Mouse (Mus musculus) R1 (cell line): ENCODE measurements around the gene Gm42791.

Source experiments
- DNase-seq: peaks from one replicate; pipeline ENCODE4 v3.0.0-alpha.2; 2018; ENCODE audit warnings: low read depth, low spot score

The Gm42791 gene

DNA sequence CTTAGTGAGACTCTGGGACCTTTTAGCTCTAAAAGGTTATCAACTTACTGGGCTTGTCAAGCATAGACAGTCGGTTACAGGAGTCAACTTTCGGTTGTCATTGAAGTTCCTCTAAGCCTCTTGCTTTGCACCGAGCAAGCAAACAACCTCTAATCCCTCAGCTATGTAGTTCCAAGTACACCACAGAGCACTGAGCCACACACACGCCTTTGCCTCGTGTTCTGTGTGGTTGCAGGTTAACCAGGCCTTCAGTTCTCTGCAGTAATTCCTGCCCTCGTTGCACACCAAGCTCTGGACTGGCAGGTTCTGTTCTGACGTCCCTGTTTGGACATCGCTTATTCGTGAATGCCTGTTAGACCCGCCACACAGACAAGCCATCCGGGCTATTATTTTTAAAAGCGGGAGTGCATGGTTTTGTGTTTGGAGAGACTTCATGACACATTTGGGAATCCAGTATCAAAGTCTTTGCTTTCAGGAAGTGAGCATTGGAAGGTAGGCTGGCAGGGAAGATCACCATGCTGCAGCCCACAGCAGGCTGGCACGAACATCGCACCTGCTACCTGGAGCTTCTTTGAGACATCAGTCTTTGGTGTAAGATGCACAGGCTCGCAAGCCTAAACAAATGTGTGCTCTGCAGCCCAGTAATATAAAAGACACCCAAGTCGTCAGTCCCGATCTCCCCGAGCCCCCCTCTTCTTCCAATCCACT, 16.3 kb downstream of the Gm42791 start:
- no peak for DNase-seq

DNA sequence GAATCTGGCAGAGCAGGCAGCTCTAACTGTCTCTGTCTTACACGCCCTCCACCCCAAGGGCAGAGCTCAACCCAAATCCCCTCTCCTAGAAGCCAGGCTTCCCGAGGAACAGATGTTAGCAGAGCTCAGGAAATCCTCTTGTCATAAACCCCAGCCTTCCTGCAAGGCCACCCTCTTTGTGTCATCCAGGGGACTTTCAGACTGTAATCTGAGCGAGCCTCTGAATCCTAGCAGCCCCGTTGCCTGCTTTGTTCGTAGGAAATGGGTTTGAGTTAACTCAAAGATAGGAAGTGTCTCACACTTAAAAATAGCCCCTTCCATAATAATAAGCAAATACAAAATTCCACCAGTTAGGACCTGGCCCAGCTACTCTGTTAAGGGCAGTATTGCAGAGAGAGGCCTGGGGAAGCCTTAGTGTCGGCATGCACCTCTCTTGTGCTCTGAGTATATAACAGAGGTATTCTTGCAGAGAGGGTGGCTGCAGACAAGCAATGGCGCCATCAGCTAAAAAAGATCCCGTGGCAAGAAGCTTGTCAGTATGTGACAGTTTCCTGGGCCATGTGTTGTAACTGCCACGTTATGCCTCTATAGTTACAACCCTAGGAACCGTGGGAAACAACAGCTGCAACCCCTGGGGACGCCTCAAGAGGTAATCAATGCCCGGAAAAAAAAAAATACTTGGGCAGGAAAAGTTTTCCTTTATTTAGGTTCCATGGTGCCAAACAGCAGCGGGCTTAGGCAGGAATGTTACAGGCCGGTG, 17.1 kb downstream of the Gm42791 start:
- DNase-seq: no peak

DNA sequence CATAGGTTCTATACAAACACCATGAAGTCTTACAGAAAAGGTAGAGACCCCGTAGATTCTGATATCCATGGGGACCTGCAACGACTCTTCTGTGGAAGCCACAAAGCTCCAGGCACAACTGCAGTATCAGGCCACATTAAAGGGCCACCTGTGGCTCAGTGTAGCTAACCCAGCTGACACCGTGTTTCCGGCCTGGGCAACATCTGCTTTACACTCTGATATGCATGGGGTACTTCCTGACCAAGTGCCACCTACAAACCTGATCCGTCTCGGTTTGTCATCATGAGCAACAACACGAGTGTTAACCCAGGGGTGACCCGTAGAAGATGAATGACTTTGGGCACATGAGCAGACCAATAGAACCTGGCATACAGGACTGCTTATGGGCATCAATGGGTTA, 18.1 kb downstream of the Gm42791 start:
- DNase-seq: no peak

DNA sequence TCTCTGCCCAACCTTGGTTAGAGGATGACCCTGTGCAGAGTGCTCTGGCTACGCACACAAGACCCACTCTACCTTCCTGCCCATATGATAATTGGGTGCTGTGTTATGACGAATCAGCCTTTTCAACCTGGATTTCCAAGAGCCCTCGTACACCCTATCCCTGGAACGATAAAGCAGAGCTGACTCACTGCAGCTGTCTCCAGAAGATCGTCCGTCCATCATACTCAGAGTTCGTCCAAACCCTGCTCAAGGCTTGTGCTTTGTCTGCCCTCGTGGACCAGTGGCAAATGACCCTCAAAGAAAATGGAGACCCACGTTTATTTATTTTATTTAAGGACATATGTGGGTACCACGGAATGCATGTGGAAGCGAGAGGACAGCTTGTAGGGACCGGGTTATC, 19.9 kb downstream of the Gm42791 start:
- no peak for DNase-seq

DNA sequence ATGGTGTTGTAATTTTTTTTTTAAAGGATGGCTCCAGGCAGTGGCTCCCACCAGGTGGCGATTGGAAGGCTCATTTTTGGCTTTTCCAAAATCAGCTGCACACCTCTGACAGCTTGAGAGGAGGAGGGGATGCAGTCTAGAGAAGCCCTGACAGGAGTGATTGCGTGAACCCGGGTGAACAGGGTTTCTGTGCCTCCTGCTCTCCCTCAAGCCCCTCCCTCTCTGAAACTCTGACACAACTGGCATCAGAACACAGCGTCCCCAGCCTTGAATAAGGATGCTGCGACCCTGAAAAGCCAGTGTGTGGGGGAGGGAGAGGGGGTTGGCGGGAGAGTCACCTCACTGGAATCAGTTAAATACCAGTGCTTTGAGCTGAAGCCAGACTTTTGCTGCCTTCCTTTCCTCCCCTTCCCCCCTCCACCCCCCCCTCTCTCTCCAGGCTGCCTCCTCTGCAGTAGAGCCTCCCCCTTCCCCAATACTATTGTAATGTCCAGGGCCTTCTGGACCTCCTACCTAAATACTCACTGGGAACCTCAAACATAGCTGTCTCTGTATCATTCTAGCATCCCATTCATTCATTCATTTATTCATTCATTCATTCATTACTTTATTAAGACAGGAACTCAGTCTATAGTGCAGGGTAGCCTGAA, 21.8 kb downstream of the Gm42791 start:
- no peak for DNase-seq

DNA sequence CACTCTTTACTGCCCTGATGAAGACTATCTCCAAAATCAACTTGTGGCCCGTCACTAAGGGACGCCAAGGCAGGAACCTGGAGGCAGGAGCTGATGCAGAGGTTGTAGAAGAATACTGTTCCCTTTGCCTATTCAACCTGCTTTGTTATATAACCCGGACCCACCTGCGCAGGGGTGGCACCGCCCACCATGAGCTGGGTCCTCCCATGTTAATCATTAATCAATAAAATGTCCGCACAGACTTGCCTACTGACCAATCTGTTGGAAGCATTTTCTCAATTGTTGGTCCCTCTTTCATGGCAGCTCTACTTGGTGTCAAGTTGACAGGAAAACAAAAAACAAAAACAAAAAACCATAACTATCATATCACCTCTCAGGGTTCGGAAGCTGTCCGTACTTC, 22.8 kb downstream of the Gm42791 start:
- DNase-seq: no peak

DNA sequence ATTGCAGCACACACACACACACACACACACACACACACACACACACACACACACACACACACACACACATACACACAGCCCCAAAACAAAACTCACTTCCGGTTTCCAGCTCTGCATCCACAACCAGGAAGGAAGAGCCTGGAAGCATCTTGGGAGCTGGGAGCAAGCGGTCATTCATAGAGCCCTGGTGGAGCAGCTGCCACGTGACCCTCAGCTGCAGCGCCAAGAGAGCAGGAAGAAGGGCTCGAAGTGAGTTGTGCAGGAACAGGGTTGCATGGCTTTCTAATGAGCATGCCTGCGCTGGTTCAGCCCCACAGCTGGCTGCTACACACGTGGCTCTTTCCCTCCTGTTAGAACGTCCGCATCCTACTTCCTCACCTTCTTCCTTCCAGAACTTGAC, 25.3 kb downstream of the Gm42791 start:
- peak; percentile 52 for DNase-seq

DNA sequence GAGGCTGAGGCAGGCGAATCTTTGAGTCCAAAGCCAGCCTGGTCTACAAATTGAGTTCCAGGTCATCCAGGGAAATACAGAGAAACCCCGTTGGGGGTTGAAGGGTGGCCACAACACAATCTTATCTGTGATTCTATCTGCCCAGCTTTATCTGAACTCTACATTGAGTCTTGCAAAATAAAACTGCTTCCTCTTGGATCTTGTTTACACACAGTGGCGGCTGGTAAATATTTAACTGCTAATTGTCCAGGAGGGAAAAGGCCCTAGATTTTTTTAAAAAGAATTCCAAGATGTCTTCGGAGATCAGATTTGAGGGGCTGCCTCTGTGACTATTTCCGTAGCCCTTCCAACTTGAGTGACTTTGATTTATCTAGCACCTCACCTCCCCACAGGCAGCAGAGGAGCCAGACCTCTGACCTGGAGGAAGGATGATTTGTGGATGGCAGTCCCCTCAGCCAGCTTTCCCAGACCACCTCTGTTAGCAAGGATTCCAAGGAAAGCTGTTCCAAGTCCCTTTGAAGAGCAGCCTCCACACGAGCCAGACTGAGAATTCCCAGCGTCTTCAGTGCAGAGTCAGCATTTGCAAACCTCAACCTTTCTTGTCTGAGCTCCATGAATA, 25.9 kb downstream of the Gm42791 start:
- DNase-seq: no peak

DNA sequence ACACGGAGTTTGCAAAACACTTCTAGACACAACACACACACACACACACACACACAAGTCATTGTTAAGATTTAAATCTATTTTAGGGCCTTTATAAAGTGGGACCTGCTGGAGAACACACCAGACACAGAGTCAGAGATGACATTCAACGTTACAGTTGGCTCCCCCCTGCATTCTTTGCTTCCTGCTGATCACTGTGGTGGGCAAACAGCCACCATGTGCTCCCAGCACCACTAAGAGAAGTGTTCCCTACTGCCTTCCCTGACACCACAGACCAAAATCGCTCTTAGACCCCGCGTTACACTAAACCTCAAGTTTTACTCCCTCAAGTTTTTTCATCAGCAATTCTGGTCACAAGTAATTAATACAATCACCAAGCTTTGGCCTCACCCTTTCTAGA, 26.8 kb downstream of the Gm42791 start:
- no peak for DNase-seq

DNA sequence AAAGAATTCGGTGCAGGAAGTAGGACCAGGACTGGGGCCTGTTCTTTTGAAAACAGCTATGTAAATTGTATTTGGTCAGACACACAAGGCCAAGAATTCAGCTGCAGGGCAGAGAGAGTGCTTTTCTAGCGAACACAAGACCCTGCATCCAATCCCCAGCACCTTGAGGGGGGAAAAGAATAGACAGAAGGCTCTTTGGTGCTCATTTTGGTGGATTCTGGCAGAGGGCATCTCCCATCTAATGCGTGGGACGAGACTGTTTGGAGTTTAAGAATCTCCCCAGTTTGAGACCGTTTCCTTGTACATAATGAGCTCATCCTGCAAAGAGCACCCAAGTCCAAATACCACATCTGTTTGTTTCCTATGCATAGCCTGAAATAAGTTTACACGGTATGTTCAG, 28.6 kb downstream of the Gm42791 start:
- DNase-seq: no peak

DNA sequence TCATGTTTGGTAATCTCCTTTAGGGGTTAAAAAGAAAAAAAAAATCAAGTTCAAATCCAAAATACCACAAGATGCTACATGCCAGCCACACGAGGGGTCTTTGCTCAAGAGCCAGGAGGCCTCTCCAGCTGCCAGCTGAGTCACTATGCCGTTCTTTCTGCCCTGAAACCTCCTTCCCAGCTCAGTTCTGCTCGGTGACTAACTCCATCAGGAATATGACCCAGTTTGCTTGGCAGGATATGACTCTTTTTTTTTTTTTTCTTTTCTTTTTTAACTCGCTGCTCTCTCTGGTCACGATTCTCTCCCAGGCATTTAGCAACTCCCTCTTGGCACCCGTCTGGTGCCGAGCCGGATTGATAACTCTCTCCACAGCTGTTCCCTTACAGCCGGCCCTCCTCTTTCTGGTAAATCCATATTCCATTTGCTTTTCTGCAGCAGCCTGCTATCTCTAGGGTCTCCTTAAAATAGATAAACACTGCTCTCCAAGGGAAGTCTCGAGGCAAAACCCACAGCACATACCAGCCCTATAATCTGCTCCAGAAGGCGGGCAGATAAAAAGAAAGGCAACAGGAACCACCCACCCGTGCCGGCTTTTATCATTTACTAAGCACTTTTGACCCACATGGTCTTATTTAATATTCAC, 29.1 kb downstream of the Gm42791 start:
- no peak for DNase-seq

DNA sequence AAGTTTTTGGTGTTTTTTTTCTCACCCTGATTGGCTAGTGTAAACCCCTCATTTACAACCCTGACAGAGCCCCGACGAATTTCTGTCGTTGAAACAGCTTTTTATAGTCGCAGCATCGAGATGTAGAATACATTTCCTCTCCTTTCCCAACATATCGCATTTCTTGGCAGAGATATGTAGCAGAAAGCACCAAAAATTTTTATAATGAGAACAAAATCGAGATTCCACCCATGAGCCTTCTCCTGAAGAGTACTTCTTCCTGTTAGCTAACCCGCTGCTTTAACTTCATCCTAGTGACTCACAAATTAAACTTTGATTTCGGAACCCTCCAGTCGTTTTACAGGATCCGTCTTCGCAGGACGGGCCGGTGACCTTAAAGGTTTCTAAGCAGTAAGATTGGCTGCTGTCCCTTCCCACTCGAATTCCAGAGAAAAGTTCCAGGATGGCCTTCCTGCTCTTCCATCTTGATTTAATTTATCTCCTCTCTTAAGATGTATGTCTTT, 29.8 kb downstream of the Gm42791 start:
- no peak for DNase-seq

DNA sequence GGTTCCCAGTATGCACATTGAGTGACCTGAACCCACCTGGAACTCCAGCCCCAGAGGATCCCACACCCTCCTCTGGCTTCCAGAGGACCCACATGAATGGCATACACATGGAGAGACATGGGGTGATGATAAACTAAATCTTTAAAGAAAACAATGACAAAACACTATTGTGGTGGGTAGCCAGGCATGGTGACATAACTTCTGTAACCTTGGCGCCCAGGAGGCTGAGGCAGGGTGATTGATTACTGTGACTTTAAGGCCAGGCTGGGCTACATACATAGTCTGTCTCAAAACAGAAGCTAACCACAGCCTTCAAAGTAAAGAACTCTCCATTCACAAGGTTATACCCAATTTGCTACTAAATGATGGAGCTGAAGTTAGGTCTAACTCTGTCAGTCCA, 30.7 kb downstream of the Gm42791 start:
- no peak for DNase-seq

DNA sequence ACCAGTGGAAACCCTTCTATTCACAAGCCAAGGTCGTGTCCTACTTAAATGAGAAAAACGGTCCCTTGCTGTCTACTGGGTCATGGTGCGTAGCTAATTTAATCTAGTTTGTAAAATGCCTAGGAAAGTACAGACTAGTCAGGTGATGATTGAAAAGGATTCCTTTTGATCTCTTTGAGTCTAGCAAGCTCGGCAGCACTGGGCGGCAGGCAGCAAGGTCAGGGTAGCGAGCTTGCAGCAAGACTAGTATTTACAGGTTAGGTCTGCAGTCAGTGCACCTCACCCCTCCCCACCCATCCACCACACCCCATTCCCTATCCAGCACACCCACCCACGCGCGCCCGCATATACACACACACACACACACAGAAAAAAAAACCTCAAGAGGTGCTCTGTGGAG, 34.7 kb downstream of the Gm42791 start:
- peak; percentile 24 for DNase-seq

DNA sequence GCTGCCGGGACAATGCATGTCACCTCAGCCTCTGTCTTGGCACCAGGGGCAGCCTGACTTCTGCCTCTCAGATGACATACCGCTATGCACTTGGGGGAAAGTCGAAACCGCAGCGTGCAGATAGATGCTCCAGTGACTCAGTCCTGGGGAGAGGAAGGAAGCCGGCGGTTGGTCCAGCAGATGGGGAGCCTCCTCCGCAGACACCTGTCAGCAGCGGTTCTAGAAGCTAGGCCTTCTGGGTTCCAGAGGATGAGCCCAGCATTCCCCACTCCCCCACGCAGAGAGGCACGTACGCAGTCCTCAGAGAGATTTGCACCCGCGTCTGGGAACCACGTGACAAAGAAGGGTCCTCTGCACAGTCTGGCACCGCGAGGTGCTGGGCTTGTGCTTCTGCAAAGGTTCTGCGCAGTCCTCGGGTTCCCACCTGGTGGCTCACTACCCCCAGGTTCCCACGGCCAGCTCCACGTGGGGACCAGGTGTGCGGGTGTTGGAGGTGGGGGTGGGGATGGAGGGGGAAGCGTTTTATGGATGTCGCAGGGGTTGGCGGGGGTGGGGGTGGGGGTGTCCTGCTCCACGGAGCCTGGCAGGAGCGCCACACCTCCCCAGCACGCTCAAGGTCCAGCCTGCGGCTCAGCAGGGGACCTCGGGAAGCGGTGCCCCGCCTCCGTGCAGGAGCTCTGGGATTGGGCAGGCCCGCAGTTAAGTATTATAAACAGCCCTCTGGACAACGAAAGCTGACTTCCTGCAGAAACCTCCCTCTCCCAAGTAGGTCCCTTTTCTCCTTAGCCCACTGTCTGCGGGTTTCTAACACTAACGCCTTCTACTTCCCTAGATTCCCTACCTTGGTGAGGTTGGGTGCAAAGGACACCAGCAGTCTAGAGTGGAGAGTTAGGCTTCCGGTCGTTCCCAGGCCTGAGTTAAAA, 35.6 kb downstream of the Gm42791 start:
- DNase-seq: peak; percentile 70

DNA sequence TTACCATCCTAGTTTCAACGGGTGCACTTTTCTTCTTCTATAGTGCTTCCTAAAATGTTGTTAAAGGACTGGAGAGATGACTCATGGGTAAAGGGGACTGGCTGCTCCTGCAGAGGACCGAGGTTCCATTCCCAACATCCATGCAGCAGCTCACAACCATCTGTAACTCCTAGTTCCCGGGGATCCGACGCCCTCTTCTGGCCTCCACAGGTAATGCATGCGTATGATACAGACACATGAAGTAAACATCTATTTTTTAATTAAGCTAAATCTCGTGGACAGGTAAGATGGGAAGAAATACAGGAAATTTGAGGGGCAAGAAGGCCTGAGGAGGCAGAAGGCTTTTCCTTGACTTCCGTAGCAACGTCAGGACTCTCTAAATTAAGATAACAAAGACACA, 36.6 kb downstream of the Gm42791 start:
- DNase-seq: peak; percentile 67

DNA sequence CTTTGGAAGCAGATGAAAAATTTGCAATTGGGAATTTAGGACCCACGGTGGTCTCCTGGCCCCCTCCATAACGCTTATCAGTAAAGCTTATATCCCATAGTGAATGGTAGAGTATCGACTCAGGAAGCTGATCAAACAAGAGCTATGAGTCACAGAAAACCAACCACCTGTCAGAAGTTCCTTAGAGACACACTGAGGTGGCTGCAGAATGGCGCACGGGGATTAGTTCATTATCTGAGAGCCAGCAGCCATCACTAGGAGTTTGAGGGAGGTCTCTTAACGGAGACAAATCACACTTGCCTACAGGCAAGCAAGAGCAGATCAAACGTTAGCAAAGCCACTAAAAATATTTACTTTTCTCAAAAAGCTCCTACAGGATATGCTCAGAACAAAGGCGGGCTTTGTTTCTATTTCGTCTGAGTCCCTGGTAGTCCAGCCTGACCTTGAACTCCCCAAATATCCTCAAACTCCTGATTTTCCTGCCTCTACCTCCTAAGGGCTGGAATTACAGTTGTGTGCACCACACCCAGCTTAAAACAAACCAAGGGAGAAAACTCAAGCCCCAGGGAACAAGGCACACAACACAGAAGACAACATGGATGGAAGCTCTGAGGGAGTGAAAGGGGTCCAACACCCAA, 37.9 kb downstream of the Gm42791 start:
- DNase-seq: peak; percentile 83

DNA sequence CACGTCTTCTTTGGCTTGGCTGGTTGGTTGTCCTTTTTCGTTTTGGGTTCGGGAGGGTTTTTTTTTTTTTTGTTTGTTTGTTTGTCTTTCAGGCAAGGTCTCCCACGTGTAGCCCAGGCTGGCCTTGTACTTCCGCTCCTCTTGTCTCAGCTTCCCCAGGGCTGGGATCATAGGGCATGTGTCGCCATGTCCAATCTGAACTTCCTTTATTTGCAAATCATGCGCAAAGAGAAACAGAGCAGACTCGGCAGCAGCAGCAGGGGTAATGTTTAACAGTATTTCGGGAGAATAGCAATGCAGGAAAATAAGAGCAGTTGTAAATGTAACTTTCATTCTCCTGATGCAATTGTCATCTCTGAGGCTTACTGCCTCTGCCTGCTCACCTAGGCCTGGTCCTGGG, 38.9 kb downstream of the Gm42791 start:
- no peak for DNase-seq

DNA sequence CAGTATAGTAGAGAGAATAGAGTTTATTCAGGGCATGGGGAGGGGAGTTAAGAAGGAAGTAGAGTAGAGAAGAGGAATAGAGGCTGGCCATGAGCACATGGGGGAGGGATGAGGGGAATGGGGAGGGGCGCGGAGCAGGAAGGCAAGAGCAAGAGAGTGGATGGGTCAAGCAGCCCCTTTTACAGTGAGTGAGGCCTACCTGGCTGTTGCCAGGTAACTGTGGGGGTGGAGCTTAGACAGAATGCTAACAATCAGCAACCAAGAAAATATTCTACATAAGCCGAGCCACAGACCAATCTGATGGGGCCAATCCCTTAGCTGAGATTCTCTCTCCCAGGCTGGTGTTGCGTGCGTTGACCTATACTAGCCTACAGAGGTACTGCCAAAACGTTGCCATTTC, 39.4 kb downstream of the Gm42791 start:
- DNase-seq: peak; percentile 77
